Mouse (Mus musculus) G1E (cell line): ENCODE data around the gene H1f0. TPM values are rescaled to one million over a fixed set of nuclear protein-coding genes. Genes with fewer than 3 reads are reported as not detected.

ENCODE experiments used
- ATAC-seq: 2 replicates; pipeline ENCODE4 v1.8.0; 2016; ENCODE audit warnings: mild to moderate bottlenecking; ENCODE audit not compliant: insufficient number of reproducible peaks, poor library complexity, low FRiP score, severe bottlenecking; ENCODE audit errors: extremely low read depth
- DNase-seq: peaks from one replicate; pipeline ENCODE4 v3.0.0; 2012; ENCODE audit warnings: low spot score
- H3K27me3 ChIP-seq: 2 replicates; pipeline ENCODE4 v1.6.1; 2012; ENCODE audit warnings: mild to moderate bottlenecking, low read length, inconsistent platforms; ENCODE audit not compliant: insufficient read depth
- H3K36me3 ChIP-seq: replicated peaks from 2 replicates; pipeline ENCODE3; 2012; ENCODE audit warnings: mild to moderate bottlenecking, inconsistent platforms
- H3K4me1 ChIP-seq: 2 replicates; pipeline ENCODE4 v1.6.1; 2012; ENCODE audit warnings: low read depth, low read length, inconsistent platforms, mixed read lengths; ENCODE audit not compliant: insufficient read depth
- H3K4me3 ChIP-seq: 2 replicates; pipeline ENCODE4 v1.5.1; 2012; ENCODE audit warnings: low read depth, mild to moderate bottlenecking, inconsistent platforms, low read length, moderate library complexity, mixed read lengths
- H3K9me3 ChIP-seq: replicated peaks from 2 replicates; pipeline ENCODE4 v1.6.1; 2012; ENCODE audit warnings: inconsistent platforms
- CTCF ChIP-seq: IDR thresholded peaks from 2 replicates; pipeline ENCODE4 v1.5.1; 2012; ENCODE audit warnings: low read depth, low read length, inconsistent platforms, mixed read lengths
- GATA1 ChIP-seq: IDR thresholded peaks from 2 replicates; pipeline ENCODE4 v1.6.1; 2012; ENCODE audit warnings: borderline replicate concordance, low read length, inconsistent platforms, mixed read lengths
- GATA2 ChIP-seq: IDR thresholded peaks from 2 replicates; pipeline ENCODE4 v1.6.1; 2012; ENCODE audit warnings: low read depth, low read length, inconsistent platforms, borderline replicate concordance
- POLR2AphosphoS5 ChIP-seq: IDR thresholded peaks from 2 replicates; pipeline ENCODE4 v1.6.1; 2012; ENCODE audit warnings: low read depth, low read length, inconsistent platforms; ENCODE audit not compliant: insufficient replicate concordance
- TAL1 ChIP-seq: conservative IDR thresholded peaks from 2 replicates; pipeline ENCODE4 v1.6.1; 2012; ENCODE audit warnings: low read depth, low read length, inconsistent platforms, mixed read lengths
- polyA plus RNA-seq: library from polyadenylated mRNA; stranded (reverse); fragments of >175 nt; gene quantifications from 2 replicates; pipeline ENCODE4 v1.2.3, GENCODE M21; 2012
- total RNA-seq, 2 experiments: library from RNA; stranded (forward) in 1 of 2; stranded (reverse) in 1 of 2; fragments of 200-1000 nt in 1 of 2; fragments of >200 nt in 1 of 2; fragmentation: Nextera tagmentation in 1 of 2; gene quantifications; 2 replicates each; pipeline ENCODE4 v1.2.3; 2014 to 2017

Gene H1f0
- total and polyA plus RNA-seq, 3 experiments: 0.05 to 0.16 TPM; not detected in 1

GRCm38 (mm10) chr15:79037913-79038328, 9.7 kb downstream of the H1f0 start:
- DNase-seq (peak; percentile 73), ATAC-seq (no peak)
- Histone ChIP-seq H3K4me1 (peaks cover 19% of the 10 kb centered on the region), H3K27me3 (peaks cover 61% of the 10 kb centered on the region), H3K36me3 (no peaks in the 10 kb centered on the region), H3K9me3 (peaks cover 4% of the 10 kb centered on the region), H3K4me3 (peak overlapping the region; percentile 44; the same call in 1 of the 2 replicates)
- TF ChIP-seq GATA1 (no peak), CTCF (peak; percentile 77)

DNA sequence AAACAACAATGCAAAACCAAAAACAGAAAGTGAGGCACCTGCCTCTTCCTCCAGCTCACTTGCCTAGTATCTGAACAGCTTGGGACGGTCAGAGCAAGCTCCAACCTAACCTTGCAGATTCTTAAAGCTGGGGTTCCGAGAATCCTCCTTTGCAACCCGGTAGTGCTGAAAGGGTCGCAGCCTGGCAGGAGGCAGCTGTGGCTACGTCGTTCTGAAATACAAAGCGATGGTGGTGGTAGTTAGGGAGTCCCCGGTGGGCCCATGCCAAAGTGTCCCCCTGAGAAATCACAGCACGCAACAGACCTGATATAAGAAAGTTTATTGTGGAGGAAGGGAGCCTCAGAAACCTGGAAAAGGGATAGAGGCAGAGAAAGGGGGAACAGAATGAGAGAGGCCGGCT, 10.1 kb downstream of the H1f0 start:
- no peaks in the 10 kb centered on the region for H3K36me3 ChIP-seq
- H3K9me3 ChIP-seq: peaks cover 8% of the 10 kb centered on the region
- ATAC-seq (no peak), DNase-seq (no peak)
- H3K27me3 ChIP-seq: peaks cover 63% of the 10 kb centered on the region
- TF ChIP-seq GATA1 (no peak), CTCF (no peak), POLR2AphosphoS5 (no peak), GATA2 (no peak)
- H3K4me1 ChIP-seq: peaks cover 19% of the 10 kb centered on the region
- no peak overlapping the region for H3K4me3 ChIP-seq

DNA sequence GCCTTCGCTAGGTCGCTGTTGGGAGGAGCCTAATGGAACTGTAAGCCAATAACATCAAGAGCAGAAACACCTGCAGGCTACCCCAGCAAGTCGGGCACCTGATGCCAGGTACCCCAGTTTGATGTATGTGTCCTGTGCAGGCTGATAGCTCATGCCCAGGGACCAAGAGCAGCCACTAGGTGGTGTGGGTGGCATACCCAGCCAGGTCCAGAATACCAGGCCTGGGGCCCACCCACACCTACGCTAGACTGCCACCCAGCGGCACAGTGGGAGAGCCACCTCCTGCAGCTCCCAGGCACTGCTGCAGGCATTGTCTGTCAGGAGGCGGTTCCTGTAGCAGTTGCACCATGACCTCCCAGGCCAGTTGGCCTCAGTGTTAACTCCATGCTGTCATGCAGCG, 10.6 kb downstream of the H1f0 start:
- DNase-seq: peak; percentile 91
- peaks cover 8% of the 10 kb centered on the region for H3K9me3 ChIP-seq
- no peak overlapping the region for H3K4me3 ChIP-seq
- peak; percentile 66 for ATAC-seq
- peaks cover 61% of the 10 kb centered on the region for H3K27me3 ChIP-seq
- TF ChIP-seq POLR2AphosphoS5 (no peak), CTCF (peak; percentile 74), TAL1 (no peak), GATA1 (no peak)
- peaks cover 19% of the 10 kb centered on the region for H3K4me1 ChIP-seq
- no peaks in the 10 kb centered on the region for H3K36me3 ChIP-seq

- ATAC-seq: no peak
- Histone ChIP-seq H3K27me3 (peaks cover 51% of the 10 kb centered on the region), H3K4me1 (peaks cover 19% of the 10 kb centered on the region)
Observed at GRCm38 (mm10) chr15:79040501-79041416, 12.5 kb downstream of the H1f0 start.

GRCm38 (mm10) chr15:79041585-79041984, 13.3 kb downstream of the H1f0 start, which contains the start of gene Galr3:
Galr3 (plus strand) TSS chr15:79041885.
- peaks cover 46% of the 10 kb centered on the region for H3K27me3 ChIP-seq
- H3K9me3 ChIP-seq: peaks cover 8% of the 10 kb centered on the region
- no peak within 1 kb of the TSS for H3K4me3 ChIP-seq
- TF ChIP-seq CTCF (no peak), TAL1 (no peak), GATA2 (no peak), GATA1 (no peak), POLR2AphosphoS5 (no peak)
- DNase-seq: no peak
- no peak for ATAC-seq
- H3K4me1 ChIP-seq: peaks cover 19% of the 10 kb centered on the region
- H3K36me3 ChIP-seq: no peaks in the 10 kb centered on the region

More at GRCm38 (mm10) chr15:79040501-79041416, 12.5 kb downstream of the H1f0 start:
- TF ChIP-seq GATA2 (no peak), CTCF (no peak), TAL1 (no peak), GATA1 (no peak), POLR2AphosphoS5 (no peak)
- Histone ChIP-seq H3K36me3 (no peaks in the 10 kb centered on the region), H3K4me3 (no peak overlapping the region), H3K9me3 (peaks cover 8% of the 10 kb centered on the region)
- DNase-seq: no peak

DNA sequence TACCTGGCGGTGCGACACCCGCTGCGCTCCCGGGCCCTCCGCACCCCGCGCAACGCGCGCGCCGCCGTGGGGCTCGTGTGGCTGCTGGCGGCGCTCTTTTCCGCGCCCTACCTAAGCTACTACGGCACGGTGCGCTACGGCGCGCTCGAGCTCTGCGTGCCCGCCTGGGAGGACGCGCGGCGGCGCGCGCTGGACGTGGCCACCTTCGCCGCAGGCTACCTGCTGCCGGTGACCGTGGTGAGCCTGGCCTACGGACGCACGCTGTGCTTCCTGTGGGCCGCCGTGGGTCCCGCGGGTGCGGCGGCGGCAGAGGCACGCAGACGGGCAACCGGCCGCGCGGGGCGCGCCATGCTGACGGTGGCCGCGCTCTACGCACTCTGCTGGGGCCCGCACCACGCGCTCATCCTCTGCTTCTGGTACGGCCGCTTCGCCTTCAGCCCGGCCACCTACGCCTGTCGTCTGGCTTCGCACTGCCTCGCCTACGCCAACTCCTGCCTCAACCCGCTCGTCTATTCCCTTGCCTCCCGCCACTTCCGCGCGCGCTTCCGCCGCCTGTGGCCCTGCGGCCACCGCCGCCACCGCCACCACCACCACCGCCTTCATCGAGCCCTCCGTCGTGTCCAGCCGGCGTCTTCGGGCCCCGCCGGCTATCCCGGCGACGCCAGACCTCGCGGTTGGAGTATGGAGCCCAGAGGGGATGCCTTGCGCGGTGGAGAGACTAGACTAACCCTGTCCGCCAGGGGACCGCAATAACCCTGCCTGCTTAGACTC, 14.7 kb downstream of the H1f0 start:
- Histone ChIP-seq H3K36me3 (no peaks in the 10 kb centered on the region), H3K9me3 (peaks cover 8% of the 10 kb centered on the region), H3K4me1 (peaks cover 15% of the 10 kb centered on the region), H3K27me3 (peaks cover 50% of the 10 kb centered on the region), H3K4me3 (no peak overlapping the region)
- DNase-seq: no peak
- no peak for ATAC-seq
- no peak for TF ChIP-seq CTCF
